Mouse (Mus musculus) intestine, embryonic 15.5 days (tissue): ENCODE measurements at regions not wholly inside any gene's neighbourhood (a gene's known extent, or its start where the extent isn't known, plus 50 kb on each side); places are given as distances from the start of the nearest gene placed in this dataset.
A peak's percentile ranks its signal among the peaks of the same experiment; 100 is the strongest.

ENCODE experiments used
- ATAC-seq: fragments of 200-750 bp; cut with Nextera tagmentation; 2 replicates; pipeline ENCODE4 v1.8.0; 2017; ENCODE audit warnings: moderate TSS enrichment, moderate library complexity
- H3K27ac ChIP-seq: fragments of 300-500 bp; sonication (generic); 2 replicates; pipeline ENCODE4 v1.5.1; 2015; ENCODE audit warnings: mild to moderate bottlenecking, inconsistent platforms
- H3K27me3 ChIP-seq: fragments of 300-500 bp; sonication (generic); replicated peaks from 2 replicates; pipeline ENCODE4 v1.6.1; 2015; ENCODE audit warnings: inconsistent platforms
- H3K36me3 ChIP-seq: fragments of 300-500 bp; sonication (generic); 2 replicates; pipeline ENCODE4 v1.6.1; 2015; ENCODE audit warnings: inconsistent platforms
- H3K4me1 ChIP-seq: fragments of 300-500 bp; sonication (generic); replicated peaks from 2 replicates; pipeline ENCODE4 v1.6.1; 2015; ENCODE audit warnings: inconsistent platforms
- H3K4me2 ChIP-seq: fragments of 300-500 bp; sonication (generic); replicated peaks from 2 replicates; pipeline ENCODE4 v1.6.1; 2015; ENCODE audit warnings: mild to moderate bottlenecking, inconsistent platforms
- H3K4me3 ChIP-seq: fragments of 300-500 bp; sonication (generic); replicated peaks from 2 replicates; pipeline ENCODE4 v1.5.1; 2015; ENCODE audit warnings: inconsistent platforms
- H3K9ac ChIP-seq: fragments of 300-500 bp; sonication (generic); 2 replicates; pipeline ENCODE4 v1.6.1; 2015; ENCODE audit warnings: inconsistent platforms
- H3K9me3 ChIP-seq: fragments of 300-500 bp; sonication (generic); 2 replicates; pipeline ENCODE4 v1.6.1; 2016; ENCODE audit warnings: inconsistent platforms
- WGBS: fragments of 180-500 bp; shearing (Covaris S2); methylation state at CpG from one replicate; pipeline ENCODE4 v1.1.7; 2015; 5-methylcytosine and 5-hydroxymethylcytosine counted together

DNA sequence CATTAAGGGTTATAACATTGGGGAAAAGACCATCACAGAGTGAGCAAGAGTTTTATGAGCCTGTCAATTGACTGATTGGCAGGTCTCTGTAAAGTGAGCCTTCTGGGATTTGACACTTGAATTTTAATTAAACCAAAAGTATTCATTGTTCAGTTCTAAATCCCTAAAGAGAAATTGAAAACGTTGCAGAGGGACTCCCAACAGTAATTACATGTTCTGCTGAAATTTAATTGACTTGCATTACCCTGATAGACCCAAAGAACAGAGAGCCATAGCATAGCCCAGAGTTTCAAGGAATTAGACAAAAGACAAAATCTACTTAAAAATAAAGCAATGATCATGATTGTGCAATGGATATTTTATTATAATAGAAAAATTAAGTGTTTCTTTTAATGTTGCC is 444.2 kb downstream of the Trim52 start:
- no peak overlapping the region for H3K4me3 ChIP-seq
- no peak for ATAC-seq

DNA sequence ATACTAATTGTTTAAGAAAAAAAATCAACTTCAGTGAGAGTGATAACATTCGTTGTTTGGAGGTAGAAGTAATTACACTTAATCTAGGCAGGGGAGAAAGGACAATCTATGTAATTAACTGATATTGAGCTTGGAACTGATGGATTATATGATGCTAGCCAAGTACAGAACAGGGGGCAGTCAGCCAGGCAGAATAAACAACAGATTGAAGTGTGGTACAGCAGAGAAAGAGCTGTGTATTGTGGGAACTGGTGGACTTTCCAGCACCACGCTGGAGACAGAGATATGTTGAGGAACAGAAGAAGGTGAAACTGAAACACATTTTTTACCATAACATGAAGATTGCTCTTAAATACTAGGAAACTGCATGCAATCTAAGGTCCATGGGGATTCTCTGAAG is 473.3 kb downstream of the Trim52 start:
- Histone ChIP-seq H3K27me3 (no peaks in the 10 kb centered on the region), H3K9me3 (no peaks in the 10 kb centered on the region), H3K4me3 (no peak overlapping the region), H3K36me3 (no peaks in the 10 kb centered on the region), H3K4me2 (no peak overlapping the region), H3K4me1 (no peaks in the 10 kb centered on the region), H3K27ac (no peak overlapping the region), H3K9ac (no peak overlapping the region)
- 66% methylated on average over 2 of the region's 2 CpGs for WGBS
- no peak for ATAC-seq

More for the DNA sequence above, 444.2 kb downstream of the Trim52 start:
- Histone ChIP-seq H3K4me2 (no peak overlapping the region), H3K36me3 (no peaks in the 10 kb centered on the region), H3K27ac (no peak overlapping the region), H3K27me3 (no peaks in the 10 kb centered on the region), H3K9ac (no peak overlapping the region), H3K4me1 (no peaks in the 10 kb centered on the region), H3K9me3 (no peaks in the 10 kb centered on the region)
- 42% methylated on average over 1 of the region's 1 CpGs for WGBS

DNA sequence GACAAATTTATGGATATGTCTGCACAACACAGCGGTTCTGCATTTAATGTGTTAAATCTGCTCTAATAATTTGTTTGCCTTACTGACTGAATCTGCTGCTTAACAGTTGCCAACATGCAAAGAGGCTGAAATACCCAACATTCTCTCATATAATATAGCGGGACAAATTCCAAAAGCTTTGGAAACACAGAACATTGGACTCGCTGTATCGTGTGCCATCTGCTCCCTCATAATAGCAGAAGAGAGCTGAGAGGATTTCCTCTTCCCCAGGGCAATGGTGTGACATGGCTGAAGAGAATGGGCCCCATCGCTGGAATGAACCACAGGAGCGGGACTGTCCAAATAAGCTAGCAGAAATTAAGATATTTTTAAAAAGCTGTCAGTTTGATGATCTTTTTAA is 475.9 kb downstream of the Trim52 start:
- Histone ChIP-seq H3K4me3 (no peak overlapping the region), H3K27me3 (no peaks in the 10 kb centered on the region), H3K27ac (no peak overlapping the region), H3K4me2 (no peak overlapping the region), H3K9me3 (no peaks in the 10 kb centered on the region), H3K9ac (no peak overlapping the region), H3K4me1 (no peaks in the 10 kb centered on the region), H3K36me3 (no peaks in the 10 kb centered on the region)
- ATAC-seq: no peak
- WGBS: 81% methylated on average over 6 of the region's 6 CpGs

DNA sequence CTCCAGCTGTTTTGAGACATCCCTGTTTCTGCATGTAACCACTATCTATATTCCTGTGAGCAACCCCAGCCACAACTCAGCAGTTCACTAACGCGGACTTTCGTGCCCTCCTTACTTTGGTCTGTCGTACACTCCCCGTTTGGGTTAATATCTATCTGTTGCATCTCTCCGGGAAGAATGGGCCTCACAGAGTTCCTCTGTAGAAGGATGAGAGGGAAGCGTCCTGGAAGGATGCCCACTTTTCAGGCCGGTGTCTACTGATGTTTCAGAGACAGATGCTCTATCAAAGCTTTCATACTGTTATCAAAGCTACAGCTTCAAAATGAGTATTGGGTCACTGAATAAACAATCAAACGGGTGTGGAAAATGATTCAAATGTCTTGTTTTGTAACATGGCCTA is 487.4 kb downstream of the Trim52 start:
- Histone ChIP-seq H3K27me3 (no peaks in the 10 kb centered on the region), H3K27ac (no peak overlapping the region), H3K4me2 (no peak overlapping the region), H3K9ac (no peak overlapping the region), H3K36me3 (no peaks in the 10 kb centered on the region), H3K4me1 (no peaks in the 10 kb centered on the region), H3K4me3 (no peak overlapping the region), H3K9me3 (no peaks in the 10 kb centered on the region)
- WGBS: 88% methylated on average over 9 of the region's 9 CpGs
- ATAC-seq: no peak

DNA sequence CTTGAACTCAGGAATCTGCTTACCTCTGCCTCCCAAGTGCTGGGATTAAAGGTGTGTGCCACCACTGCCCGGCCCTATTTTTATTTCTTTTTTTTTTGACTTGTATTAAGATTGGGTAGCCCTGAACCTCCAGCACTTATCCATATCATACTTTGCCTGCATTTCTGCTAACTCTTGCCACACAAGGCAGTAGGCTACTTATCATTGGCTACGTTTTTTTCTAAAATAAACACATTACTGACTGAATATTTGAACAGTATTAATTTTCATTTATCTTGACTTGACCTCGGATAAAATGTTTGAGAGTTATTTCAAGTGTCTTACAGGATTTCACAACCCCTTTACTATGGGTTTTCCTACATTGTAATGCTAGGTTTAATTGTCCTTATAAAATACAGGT is 488.0 kb downstream of the Trim52 start:
- no peaks in the 10 kb centered on the region for H3K9me3 ChIP-seq
- no peak overlapping the region for H3K27ac ChIP-seq
- H3K4me3 ChIP-seq: no peak overlapping the region
- H3K4me1 ChIP-seq: no peaks in the 10 kb centered on the region
- 64% methylated on average over 3 of the region's 3 CpGs for WGBS
- ATAC-seq: no peak
- H3K36me3 ChIP-seq: no peaks in the 10 kb centered on the region
- no peaks in the 10 kb centered on the region for H3K27me3 ChIP-seq
- no peak overlapping the region for H3K4me2 ChIP-seq
- no peak overlapping the region for H3K9ac ChIP-seq

DNA sequence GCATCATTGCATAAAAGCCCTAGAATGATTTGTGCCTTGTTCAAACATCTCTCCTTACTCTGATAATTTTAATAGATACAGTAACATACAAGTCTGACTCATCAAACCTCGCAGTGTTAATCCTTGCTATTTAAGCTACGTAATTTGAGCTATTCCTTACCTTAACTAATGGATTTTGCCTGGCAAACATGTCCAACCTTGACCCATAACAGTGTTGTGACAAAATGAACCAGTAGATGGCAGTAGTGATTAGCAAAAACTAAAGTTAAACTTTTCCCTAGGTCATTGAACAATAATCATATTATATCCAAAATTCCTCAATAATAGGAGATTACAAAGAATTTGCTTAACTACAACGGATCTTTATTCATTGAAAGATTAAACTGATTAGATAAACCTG is 501.0 kb downstream of the Trim52 start:
- no peaks in the 10 kb centered on the region for H3K36me3 ChIP-seq
- H3K4me3 ChIP-seq: no peak overlapping the region
- WGBS: 12% methylated on average over 3 of the region's 3 CpGs
- ATAC-seq: peak; percentile 20; the same call in 1 of the 2 replicates
- H3K9ac ChIP-seq: no peak overlapping the region
- H3K4me2 ChIP-seq: no peak overlapping the region
- no peaks in the 10 kb centered on the region for H3K27me3 ChIP-seq
- no peak overlapping the region for H3K27ac ChIP-seq
- H3K4me1 ChIP-seq: no peaks in the 10 kb centered on the region
- no peaks in the 10 kb centered on the region for H3K9me3 ChIP-seq

DNA sequence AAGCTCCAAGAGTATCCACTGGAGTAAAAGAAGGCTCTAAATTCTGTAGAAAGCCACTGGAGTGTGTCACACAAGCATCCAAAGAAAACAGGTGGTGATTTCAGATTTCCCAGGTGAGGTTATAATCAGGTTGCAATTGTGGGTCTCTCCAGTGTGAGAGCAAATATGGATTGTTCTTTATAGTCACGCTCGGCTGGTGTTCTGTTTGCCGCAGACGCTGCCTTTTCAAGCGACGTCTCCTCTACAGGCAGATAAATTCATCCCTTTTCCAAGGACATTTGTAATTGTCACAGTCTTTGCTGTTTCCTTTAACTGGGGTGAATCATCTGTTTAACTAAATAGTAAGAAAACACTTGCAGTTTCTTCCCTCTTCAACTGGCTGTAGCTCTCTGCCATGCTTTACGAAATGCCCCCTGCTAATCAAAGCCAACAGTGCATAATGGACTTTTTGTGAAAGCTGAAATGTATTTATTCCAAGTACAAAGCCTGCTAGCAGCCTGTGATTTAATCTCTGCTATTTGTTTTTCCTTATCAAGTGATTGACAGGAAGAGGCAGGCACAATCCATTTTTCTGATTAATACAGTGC is 502.4 kb downstream of the Trim52 start:
- Histone ChIP-seq H3K4me3 (no peak overlapping the region), H3K9me3 (no peaks in the 10 kb centered on the region), H3K27ac (no peak overlapping the region), H3K4me2 (no peak overlapping the region), H3K9ac (no peak overlapping the region), H3K4me1 (no peaks in the 10 kb centered on the region), H3K36me3 (no peaks in the 10 kb centered on the region), H3K27me3 (no peaks in the 10 kb centered on the region)
- WGBS: 57% methylated on average over 7 of the region's 7 CpGs
- ATAC-seq: no peak
